Mouse (Mus musculus): Measurements from ENCODE around the gene Scd4. TPM values are rescaled to one million over a fixed set of nuclear protein-coding genes. Genes with fewer than 3 reads are reported as not detected.

Scd4 gene
- 0.15 and 0.35 TPM in 2 replicates for polyA plus RNA-seq (2015; fragmentation: Nextera tagmentation; extraction: Ambion mirVana)

DNA sequence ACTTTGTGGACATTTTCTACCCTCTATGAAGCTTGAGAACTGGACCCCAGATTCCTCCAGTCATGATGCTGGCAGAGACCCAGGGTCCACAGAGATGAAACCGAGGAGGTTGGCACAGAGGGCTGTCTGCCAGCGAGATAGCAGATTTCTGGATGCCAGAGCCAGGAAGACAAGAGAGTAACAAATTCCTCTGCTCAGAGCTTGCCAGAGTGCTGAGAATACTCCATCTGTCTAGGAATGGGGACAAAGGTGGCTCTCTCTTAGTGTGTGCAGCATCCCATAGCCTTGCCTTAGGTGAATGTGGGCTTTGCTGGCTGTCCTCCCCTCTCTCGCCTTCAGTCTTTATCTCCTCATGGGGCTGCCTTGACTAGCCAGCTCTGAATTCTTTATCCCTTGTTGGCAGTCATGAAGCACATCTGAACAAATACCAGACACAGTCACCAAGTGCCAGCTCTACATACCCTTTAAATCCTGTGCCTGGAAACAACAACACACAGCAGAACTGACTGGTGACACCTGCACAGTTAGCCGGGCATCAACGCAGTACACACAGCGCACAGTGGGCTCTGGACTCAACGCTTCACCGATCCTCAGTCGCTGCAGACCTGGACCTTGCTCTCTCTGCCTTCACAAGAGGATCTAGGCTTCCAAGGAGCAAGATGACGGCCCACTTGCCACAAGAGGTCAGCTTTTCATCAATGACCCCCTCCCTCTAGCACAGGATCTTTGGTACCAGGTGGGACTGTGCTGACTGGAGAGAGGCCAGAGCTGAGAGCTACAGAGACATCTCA is at the start of gene Scd4:
Scd4 (plus strand) TSS at position 260 of the 791 bp plus-strand sequence.
- WGBS, result 76% methylated on average over 10 of the region's 10 CpGs
- H3K4me3 ChIP-seq, result no peak within 1 kb of the TSS
- H3K9ac ChIP-seq, result no peak within 1 kb of the TSS
- H3K27me3 ChIP-seq, result no peaks in the 10 kb centered on the region
- no peak within 1 kb of the TSS for H3K4me2 ChIP-seq
- no peaks in the 10 kb centered on the region for H3K36me3 ChIP-seq
- ATAC-seq (ENCODE audit: borderline replicate concordance, extremely low read depth, low FRiP score, low TSS enrichment), result no peak
- H3K27ac ChIP-seq, result no peak within 1 kb of the TSS
- no peaks in the 10 kb centered on the region for H3K9me3 ChIP-seq
- H3K4me1 ChIP-seq, result no peaks in the 10 kb centered on the region

DNA sequence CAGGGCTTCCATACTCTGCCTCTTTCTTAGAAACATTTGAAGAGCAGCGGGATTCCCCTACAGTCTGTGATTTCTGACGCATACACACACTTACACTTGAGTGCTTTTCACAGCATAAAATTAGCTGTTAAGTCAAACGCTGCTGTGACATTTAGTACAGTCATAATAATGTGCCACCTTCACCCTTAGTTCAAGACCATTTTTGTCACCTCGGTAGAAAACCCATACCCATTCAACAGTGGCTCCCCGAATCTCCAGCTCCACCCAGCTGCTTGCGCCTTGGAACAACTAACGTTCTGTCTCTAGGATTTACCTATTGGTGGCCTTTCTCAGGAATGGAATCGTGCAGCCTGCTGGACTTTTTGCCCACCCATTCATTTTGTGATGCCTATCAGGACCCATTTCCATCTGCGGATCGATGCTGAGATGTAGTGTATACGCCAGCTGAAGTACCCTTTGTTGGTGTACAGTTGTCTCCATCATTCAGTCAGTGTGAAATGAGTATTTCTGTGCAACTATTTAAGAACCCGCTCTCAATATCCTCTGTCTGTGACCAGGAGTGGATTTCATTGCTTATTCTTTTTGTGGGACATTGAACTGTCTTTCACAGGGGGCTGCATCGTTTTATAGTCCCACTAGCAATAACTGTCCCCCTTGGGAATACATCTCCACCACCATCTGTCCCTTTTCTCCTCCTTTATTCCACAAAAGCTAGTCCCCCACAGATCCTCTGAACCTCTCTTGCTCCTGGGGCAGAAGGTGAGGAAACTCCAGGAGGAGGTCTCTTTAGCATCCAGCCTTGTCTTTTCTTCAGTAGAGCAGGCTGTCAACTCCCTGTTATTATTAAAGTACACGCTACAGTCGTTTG is 49.5 kb upstream of the Scd4 start:
- Histone ChIP-seq H3K36me3 (no peaks in the 10 kb centered on the region), H3K27me3 (no peaks in the 10 kb centered on the region), H3K4me2 (peak overlapping the region; percentile 78), H3K27ac (peak overlapping the region; percentile 98), H3K9ac (peak overlapping the region; percentile 25; the same call in 1 of the 2 replicates), H3K4me1 (peaks cover 74% of the 10 kb centered on the region), H3K4me3 (peak overlapping the region; percentile 41), H3K9me3 (no peaks in the 10 kb centered on the region)
- 20% methylated on average over 15 of the region's 15 CpGs for WGBS
- no peak for ATAC-seq (ENCODE audit: borderline replicate concordance, extremely low read depth, low FRiP score, low TSS enrichment)

DNA sequence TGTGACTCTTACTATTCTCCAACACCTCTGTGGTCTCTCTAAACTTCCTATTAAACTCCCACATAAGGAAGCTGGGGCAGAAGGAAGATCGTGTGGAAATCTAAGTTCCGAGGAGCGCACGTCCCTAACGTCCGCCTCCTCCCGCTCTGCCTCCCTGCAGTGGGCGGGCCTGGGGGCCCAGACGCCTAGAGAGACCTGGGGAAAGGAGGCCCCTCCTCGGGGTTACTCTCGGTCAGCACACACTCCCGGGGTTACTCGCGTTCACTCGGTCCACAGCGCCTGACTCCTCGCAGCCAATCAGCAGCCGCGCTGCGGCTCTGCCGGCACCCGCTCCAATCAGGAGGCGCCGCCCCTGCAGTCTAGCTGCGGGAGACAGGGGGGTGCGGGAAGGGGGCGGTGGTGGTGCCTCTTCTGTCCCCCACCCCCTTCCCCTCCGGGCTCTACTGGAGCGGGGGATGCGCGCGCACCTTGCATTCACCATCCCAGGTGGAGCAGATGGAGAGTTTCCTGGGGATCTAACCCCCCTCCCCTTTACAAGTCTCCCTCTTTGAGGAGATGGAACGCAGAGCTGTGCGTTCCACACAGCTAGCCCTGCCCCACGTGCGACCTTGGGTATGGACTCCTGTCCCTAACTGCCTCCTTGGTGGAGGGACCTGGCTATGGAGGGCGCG is 48.7 kb upstream of the Scd4 start:
- H3K27me3 ChIP-seq, result no peaks in the 10 kb centered on the region
- no peaks in the 10 kb centered on the region for H3K9me3 ChIP-seq
- H3K4me1 ChIP-seq, result peaks cover 78% of the 10 kb centered on the region
- ATAC-seq (ENCODE audit: borderline replicate concordance, extremely low read depth, low FRiP score, low TSS enrichment), result peak; percentile 98
- peak overlapping the region; percentile 55 for H3K9ac ChIP-seq
- H3K4me2 ChIP-seq, result peak overlapping the region; percentile 78
- WGBS, result under 1% methylated on average over 37 of the region's 38 CpGs
- no peaks in the 10 kb centered on the region for H3K36me3 ChIP-seq
- H3K4me3 ChIP-seq, result peak overlapping the region; percentile 41
- H3K27ac ChIP-seq, result peak overlapping the region; percentile 98

DNA sequence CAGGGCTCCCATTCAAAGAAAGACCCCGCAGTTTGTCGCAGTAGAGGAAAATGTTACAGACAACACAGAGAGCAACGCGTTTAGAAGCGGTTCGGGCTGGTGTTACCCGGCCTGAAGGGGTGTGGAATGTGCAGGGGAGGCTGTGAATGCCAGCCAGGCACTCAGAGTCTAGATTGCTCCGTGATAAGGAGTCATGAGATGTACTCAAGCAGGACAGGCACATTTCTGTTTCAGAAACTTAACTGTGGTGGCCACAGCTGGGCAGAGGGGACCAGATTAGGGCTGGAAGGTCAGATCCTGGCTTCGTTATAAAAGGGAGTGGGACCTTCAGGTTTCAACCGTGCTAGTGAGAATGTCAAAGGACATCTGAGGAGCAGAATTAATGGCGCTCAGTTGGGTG is 48.2 kb upstream of the Scd4 start:
- Histone ChIP-seq H3K27me3 (no peaks in the 10 kb centered on the region), H3K4me1 (peaks cover 83% of the 10 kb centered on the region), H3K4me3 (peak overlapping the region; percentile 41), H3K36me3 (no peaks in the 10 kb centered on the region), H3K9me3 (no peaks in the 10 kb centered on the region), H3K27ac (peak overlapping the region; percentile 98), H3K4me2 (peak overlapping the region; percentile 78), H3K9ac (peak overlapping the region; percentile 55)
- ATAC-seq (ENCODE audit: borderline replicate concordance, extremely low read depth, low FRiP score, low TSS enrichment), result peak; percentile 33
- 2% methylated on average over 11 of the region's 11 CpGs for WGBS

DNA sequence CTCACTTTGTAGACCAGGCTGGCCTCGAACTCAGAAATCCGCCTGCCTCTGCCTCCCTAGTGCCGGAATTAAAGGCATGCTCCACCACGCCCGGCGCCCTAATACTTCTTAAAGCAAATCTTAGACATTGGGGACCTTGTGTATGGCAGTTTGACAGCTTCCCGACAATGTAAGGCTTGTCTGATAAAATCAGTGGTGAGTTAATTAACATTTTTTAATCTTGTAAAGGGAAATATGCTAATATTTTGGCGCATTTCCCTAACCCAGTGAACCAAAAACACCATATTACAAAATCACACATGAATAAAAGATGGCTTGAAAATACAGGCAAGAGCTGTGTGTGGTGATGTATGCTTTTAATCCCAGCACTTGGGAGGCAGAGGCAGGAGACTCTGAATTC is 47.3 kb upstream of the Scd4 start:
- Histone ChIP-seq H3K27ac (peak overlapping the region; percentile 98), H3K9ac (no peak overlapping the region), H3K9me3 (no peaks in the 10 kb centered on the region), H3K4me2 (no peak overlapping the region), H3K4me1 (peaks cover 82% of the 10 kb centered on the region), H3K36me3 (no peaks in the 10 kb centered on the region), H3K27me3 (no peaks in the 10 kb centered on the region), H3K4me3 (no peak overlapping the region)
- WGBS, result 90% methylated on average over 8 of the region's 8 CpGs
- ATAC-seq (ENCODE audit: borderline replicate concordance, extremely low read depth, low FRiP score, low TSS enrichment), result no peak

DNA sequence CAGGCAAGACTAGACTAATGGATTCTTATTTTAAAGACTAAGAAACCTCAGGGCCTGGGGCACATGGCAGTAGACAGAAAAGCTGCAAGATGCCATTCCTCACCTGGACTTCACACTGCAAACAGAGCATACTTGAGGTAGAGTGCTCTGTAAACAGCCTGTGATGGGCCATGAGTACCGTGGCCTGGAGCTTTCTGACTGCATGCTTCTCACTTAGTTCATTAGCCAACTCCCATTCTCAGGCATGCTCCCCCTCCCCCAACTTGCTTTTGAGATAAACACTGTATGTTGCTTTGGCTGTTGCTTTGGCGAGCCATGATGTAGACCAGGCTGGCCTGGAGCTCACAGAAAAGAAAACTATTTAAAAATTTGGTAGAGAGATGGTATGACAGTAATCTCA is 46.8 kb upstream of the Scd4 start:
- no peak overlapping the region for H3K4me2 ChIP-seq
- peaks cover 76% of the 10 kb centered on the region for H3K4me1 ChIP-seq
- peak overlapping the region; percentile 98 for H3K27ac ChIP-seq
- no peak for ATAC-seq (ENCODE audit: borderline replicate concordance, extremely low read depth, low FRiP score, low TSS enrichment)
- WGBS, result 23% methylated on average over 2 of the region's 2 CpGs
- H3K4me3 ChIP-seq, result no peak overlapping the region
- H3K9me3 ChIP-seq, result no peaks in the 10 kb centered on the region
- H3K9ac ChIP-seq, result no peak overlapping the region
- no peaks in the 10 kb centered on the region for H3K36me3 ChIP-seq
- H3K27me3 ChIP-seq, result no peaks in the 10 kb centered on the region

DNA sequence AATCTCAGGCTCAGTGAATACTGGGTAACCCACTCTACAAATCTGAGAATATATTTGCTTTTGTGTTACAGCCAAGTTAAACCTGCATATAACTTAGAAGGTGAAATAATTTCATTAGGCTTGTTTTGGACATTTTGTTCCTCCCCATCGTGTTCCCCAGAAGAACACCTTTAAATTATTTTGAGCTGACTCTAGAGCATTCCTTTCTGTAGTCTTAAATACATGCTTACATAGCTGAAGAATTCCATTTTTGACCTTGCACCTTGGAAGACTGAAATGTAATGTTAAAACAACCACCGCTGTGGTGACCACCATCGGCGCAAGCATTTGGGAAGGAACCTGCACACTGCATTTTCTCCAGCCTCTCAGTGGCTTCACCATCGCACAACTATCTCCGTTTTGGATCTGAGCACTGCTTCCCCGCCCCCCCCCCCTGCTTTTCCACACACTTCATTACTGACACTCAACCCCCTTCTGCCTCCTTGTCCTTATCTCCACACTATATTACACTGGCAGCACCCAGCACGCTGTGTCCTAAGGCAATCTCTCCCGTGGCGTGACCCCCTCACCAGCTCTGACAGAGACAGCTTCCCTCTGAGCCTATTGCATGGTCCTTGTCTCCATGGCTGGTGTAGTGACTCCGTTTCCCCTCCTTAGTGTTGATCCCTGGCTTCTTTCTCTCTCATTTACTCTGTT is 45.3 kb upstream of the Scd4 start:
- Histone ChIP-seq H3K9ac (no peak overlapping the region), H3K36me3 (no peaks in the 10 kb centered on the region)

DNA sequence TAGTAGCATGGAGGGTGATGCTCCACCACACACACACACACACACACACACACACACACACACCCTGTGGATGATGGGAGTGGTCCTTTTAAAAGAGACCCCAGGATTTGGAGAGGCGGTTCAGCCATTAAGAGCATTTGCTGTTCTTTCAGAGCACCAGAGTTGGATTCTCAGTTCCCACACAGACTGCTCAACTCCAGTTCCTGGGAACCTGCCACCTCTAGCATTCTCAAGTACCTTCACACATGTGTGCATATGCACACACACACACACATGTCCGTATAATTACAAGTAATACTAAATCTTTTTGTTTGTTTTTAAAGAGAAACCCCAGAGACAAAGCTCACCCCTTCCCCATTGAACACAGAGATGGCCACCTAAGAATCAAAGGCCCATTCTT is 40.8 kb upstream of the Scd4 start:
- no peaks in the 10 kb centered on the region for H3K27me3 ChIP-seq
- peak overlapping the region; percentile 90; the same call in 1 of the 2 replicates for H3K4me2 ChIP-seq
- H3K9me3 ChIP-seq, result no peaks in the 10 kb centered on the region
- H3K9ac ChIP-seq, result no peak overlapping the region
- 0 out of 2 replicates have a peak overlapping the region, but pooled peaks have one; percentile 97 for H3K27ac ChIP-seq
- peaks cover 11% of the 10 kb centered on the region for H3K36me3 ChIP-seq
- H3K4me3 ChIP-seq, result no peak overlapping the region
- peaks cover 64% of the 10 kb centered on the region for H3K4me1 ChIP-seq
- 76% methylated on average over 2 of the region's 2 CpGs for WGBS
- no peak for ATAC-seq (ENCODE audit: borderline replicate concordance, extremely low read depth, low FRiP score, low TSS enrichment)

More for the DNA sequence above, 45.3 kb upstream of the Scd4 start:
- peaks cover 71% of the 10 kb centered on the region for H3K4me1 ChIP-seq
- no peaks in the 10 kb centered on the region for H3K27me3 ChIP-seq
- peak overlapping the region; percentile 98 for H3K27ac ChIP-seq
- H3K4me3 ChIP-seq, result no peak overlapping the region
- 19% methylated on average over 11 of the region's 11 CpGs for WGBS
- no peak for ATAC-seq (ENCODE audit: borderline replicate concordance, extremely low read depth, low FRiP score, low TSS enrichment)
- H3K9me3 ChIP-seq, result no peaks in the 10 kb centered on the region
- no peak overlapping the region for H3K4me2 ChIP-seq

DNA sequence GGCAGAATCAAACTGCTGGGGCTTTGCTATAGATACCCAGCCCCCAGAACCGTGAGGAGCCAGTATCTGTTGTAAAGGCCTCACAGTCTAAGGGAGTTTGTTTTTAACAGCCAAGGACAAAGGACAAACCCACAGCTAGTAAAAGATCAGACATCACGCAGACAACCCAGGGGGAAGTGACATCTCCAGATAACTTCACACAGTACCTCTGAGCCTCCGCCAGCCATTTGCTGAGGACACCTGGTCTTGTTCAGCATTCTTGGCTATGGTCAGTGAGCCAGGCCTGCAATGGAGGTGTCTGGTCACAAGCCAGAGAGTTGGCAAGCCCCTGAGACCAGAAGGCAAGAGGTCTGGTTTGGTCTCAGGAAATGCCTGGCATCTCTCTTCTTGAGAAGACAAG is 40.4 kb upstream of the Scd4 start:
- H3K27me3 ChIP-seq, result no peaks in the 10 kb centered on the region
- no peak for ATAC-seq (ENCODE audit: borderline replicate concordance, extremely low read depth, low FRiP score, low TSS enrichment)
- H3K4me3 ChIP-seq, result no peak overlapping the region; the same call in 1 of the 2 replicates
- peak overlapping the region; percentile 90 for H3K4me2 ChIP-seq
- H3K9ac ChIP-seq, result peak overlapping the region; percentile 50; the same call in 1 of the 2 replicates
- H3K4me1 ChIP-seq, result peaks cover 64% of the 10 kb centered on the region
- no peaks in the 10 kb centered on the region for H3K9me3 ChIP-seq
- H3K27ac ChIP-seq, result peak overlapping the region; percentile 97
- WGBS, result 63% methylated on average over 3 of the region's 3 CpGs
- H3K36me3 ChIP-seq, result peaks cover 15% of the 10 kb centered on the region

DNA sequence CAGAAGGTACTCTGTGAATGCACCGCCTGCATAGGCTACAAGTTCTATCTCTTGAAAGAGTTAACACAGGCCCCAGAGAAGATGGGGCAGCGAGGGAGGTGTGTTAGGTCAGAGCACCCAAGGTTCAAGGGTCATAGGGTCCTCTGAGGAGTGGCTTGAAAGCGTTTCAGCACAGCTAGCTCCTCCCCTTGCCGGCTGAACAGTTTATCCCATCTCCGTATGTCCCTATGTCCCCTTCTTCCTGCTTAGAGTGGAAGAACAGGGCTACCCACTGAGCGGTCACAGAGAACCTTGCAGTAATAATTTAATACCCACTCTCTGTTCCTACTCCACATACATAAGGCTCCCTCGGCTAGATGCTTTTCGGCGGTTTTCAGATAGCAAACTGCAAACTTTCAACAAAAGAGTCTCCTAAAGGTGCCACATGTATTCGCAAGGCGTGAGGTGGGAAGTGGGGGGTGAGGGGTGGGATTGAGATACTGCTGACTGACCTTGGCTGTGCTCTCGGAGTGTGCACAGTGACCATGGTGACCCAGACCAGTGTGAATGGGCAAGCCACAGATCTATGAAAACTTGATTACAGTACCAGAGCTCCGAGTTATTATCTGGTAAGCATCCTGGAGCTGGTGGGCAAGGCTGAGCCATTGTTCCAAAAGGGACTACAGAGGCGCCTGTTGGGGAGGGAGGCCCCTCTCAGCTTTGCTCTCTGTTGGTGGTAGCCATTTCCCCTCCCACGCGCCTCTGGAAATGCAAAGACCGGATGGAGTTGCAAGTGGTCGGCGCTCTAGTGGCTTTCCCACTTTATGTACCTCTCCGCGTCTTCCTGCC is 39.7 kb upstream of the Scd4 start, which contains the start of gene Scd2:
Scd2 (plus strand) TSS at position 734 of the 828 bp plus-strand sequence.
- WGBS, result 3% methylated on average over 21 of the region's 21 CpGs

More for the DNA sequence above, 39.7 kb upstream of the Scd4 start, which contains the start of gene Scd2:
- H3K36me3 ChIP-seq, result peaks cover 22% of the 10 kb centered on the region
- H3K4me3 ChIP-seq, result peak within 1 kb of the TSS; percentile 66
- H3K4me1 ChIP-seq, result peaks cover 66% of the 10 kb centered on the region
- peak; percentile 21 for ATAC-seq (ENCODE audit: borderline replicate concordance, extremely low read depth, low FRiP score, low TSS enrichment)
- H3K4me2 ChIP-seq, result peak within 1 kb of the TSS; percentile 90
- H3K27ac ChIP-seq, result peak within 1 kb of the TSS; percentile 97
- H3K9me3 ChIP-seq, result no peaks in the 10 kb centered on the region
- peak within 1 kb of the TSS; percentile 90 for H3K9ac ChIP-seq
- H3K27me3 ChIP-seq, result no peaks in the 10 kb centered on the region

Data from lung, embryonic 15.5 days (tissue).